Mouse (Mus musculus) kidney, embryonic 14.5 days (tissue): Measurements from ENCODE around the gene Cfap77. TPM values are rescaled to one million over a fixed set of nuclear protein-coding genes. Genes with fewer than 3 reads are reported as not detected.

Source experiments
- ATAC-seq: fragments of 200-750 bp; cut with Nextera tagmentation; 2 replicates; pipeline ENCODE4 v1.8.0; 2017; ENCODE audit warnings: moderate number of reproducible peaks, mild to moderate bottlenecking, moderate TSS enrichment, moderate library complexity; ENCODE audit not compliant: low FRiP score, low TSS enrichment
- H3K27ac ChIP-seq: fragments of 300-500 bp; sonication (generic); 2 replicates; pipeline ENCODE4 v1.5.1; 2014; ENCODE audit warnings: low read depth, mild to moderate bottlenecking, low read length, moderate library complexity, mixed read lengths
- H3K27me3 ChIP-seq: fragments of 300-500 bp; sonication (generic); 2 replicates; pipeline ENCODE4 v1.6.1; 2014; ENCODE audit warnings: mild to moderate bottlenecking, low read length; ENCODE audit not compliant: control insufficient read depth, insufficient read depth
- H3K36me3 ChIP-seq: fragments of 300-500 bp; sonication (generic); 2 replicates; pipeline ENCODE4 v1.6.1; 2014; ENCODE audit warnings: low read length, mixed read lengths; ENCODE audit not compliant: control insufficient read depth, insufficient read depth
- H3K4me1 ChIP-seq: fragments of 300-500 bp; sonication (generic); 2 replicates; pipeline ENCODE4 v1.6.1; 2014; ENCODE audit warnings: low read length, mixed read lengths; ENCODE audit not compliant: control insufficient read depth, insufficient read depth
- H3K4me2 ChIP-seq: fragments of 300-500 bp; sonication (generic); replicated peaks from 2 replicates; pipeline ENCODE4 v1.6.1; 2014; ENCODE audit warnings: low read depth, mild to moderate bottlenecking, low read length
- H3K4me3 ChIP-seq: fragments of 300-500 bp; sonication (generic); 2 replicates; pipeline ENCODE4 v1.5.1; 2014; ENCODE audit warnings: mild to moderate bottlenecking, low read length
- H3K9ac ChIP-seq: fragments of 300-500 bp; sonication (generic); 2 replicates; pipeline ENCODE4 v1.6.1; 2014; ENCODE audit warnings: low read depth, mild to moderate bottlenecking, low read length, moderate library complexity
- H3K9me3 ChIP-seq: fragments of 300-500 bp; sonication (generic); 2 replicates; pipeline ENCODE4 v1.6.1; 2016; ENCODE audit warnings: low read length; ENCODE audit not compliant: control insufficient read depth
- WGBS: fragments of 180-500 bp; shearing (Covaris S2); extraction: QIAGEN DNeasy Blood & Tissue Kit; methylation state at CpG from one replicate; pipeline ENCODE4 v1.1.7; 2014; 5-methylcytosine and 5-hydroxymethylcytosine counted together
- polyA plus RNA-seq: library from polyadenylated mRNA; unstranded; fragments of >200 nt; fragmentation: Nextera tagmentation; extraction: Ambion mirVana; gene quantifications from 2 replicates; pipeline ENCODE4 v1.2.1, GENCODE M21; 2014

Cfap77 gene
- polyA plus RNA-seq, 1 experiment from 2014 or later = 0.51 TPM

DNA sequence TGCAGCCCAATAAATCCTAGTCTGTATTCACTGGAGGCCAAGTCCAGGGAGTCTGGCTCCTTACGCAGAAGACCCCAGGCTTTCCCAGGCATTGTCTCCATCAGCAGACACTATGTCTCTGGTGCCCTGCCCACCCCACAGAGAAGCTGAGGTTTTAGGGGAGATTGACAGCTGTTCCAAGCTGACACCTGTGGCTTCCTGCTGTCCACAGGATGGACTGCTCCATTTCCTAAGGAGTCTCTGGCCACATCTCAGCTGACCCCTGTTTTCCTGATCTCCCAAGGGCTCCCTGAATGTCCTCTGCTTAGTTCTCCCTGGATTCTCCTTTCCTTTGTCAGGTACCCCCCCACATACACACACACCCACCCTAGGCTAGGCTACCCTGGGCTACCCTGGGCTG is 86.6 kb downstream of the Cfap77 start:
- Histone ChIP-seq H3K4me1 (peaks cover 16% of the 10 kb centered on the region), H3K9ac (no peak overlapping the region), H3K36me3 (no peaks in the 10 kb centered on the region), H3K4me3 (no peak overlapping the region), H3K27me3 (peaks cover 70% of the 10 kb centered on the region), H3K27ac (no peak overlapping the region), H3K4me2 (no peak overlapping the region), H3K9me3 (no peaks in the 10 kb centered on the region)
- 77% methylated on average over 1 of the region's 1 CpGs for WGBS
- no peak for ATAC-seq

- WGBS = 10% methylated on average over 14 of the region's 14 CpGs
- H3K4me2 ChIP-seq = no peak overlapping the region
- peak; percentile 90 for ATAC-seq
Measured at GRCm38 (mm10) chr2:28966151-28966795, 88.6 kb downstream of the Cfap77 start.

DNA sequence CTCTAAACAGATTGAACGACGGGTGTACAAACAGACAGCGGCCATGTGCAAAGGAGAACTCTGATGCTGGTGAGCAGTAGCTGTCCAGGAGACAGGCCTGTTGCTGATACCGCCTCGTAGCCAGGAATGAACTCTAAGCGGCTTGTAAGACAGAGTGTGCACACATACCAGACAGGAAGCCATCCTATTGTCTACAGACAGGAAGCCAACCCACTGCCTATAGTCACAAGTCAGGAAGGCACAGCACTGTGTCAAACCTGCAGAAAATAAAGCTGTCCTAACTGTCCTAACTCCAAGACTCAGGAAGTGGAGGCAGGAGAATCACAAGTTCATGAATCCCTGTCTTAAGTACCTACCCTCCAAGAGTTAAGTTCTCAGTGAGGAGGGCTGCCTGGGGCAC is 91.3 kb downstream of the Cfap77 start:
- H3K4me2 ChIP-seq = no peak overlapping the region
- H3K36me3 ChIP-seq = no peaks in the 10 kb centered on the region
- H3K9ac ChIP-seq = no peak overlapping the region
- H3K4me1 ChIP-seq = peaks cover 16% of the 10 kb centered on the region
- H3K27ac ChIP-seq = no peak overlapping the region
- H3K27me3 ChIP-seq = peaks cover 53% of the 10 kb centered on the region
- no peak overlapping the region for H3K4me3 ChIP-seq
- no peaks in the 10 kb centered on the region for H3K9me3 ChIP-seq
- 75% methylated on average over 6 of the region's 6 CpGs for WGBS
- no peak for ATAC-seq

More at GRCm38 (mm10) chr2:28966151-28966795, 88.6 kb downstream of the Cfap77 start:
- H3K4me1 ChIP-seq = peaks cover 16% of the 10 kb centered on the region
- H3K27ac ChIP-seq = no peak overlapping the region
- H3K36me3 ChIP-seq = no peaks in the 10 kb centered on the region
- no peak overlapping the region for H3K4me3 ChIP-seq
- peaks cover 65% of the 10 kb centered on the region for H3K27me3 ChIP-seq
- H3K9ac ChIP-seq = no peak overlapping the region
- no peaks in the 10 kb centered on the region for H3K9me3 ChIP-seq

- Histone ChIP-seq H3K4me2 (no peak overlapping the region), H3K4me1 (peaks cover 12% of the 10 kb centered on the region), H3K27ac (no peak overlapping the region), H3K9me3 (no peaks in the 10 kb centered on the region), H3K4me3 (no peak overlapping the region), H3K27me3 (peaks cover 50% of the 10 kb centered on the region), H3K36me3 (no peaks in the 10 kb centered on the region), H3K9ac (no peak overlapping the region)
- no peak for ATAC-seq
- 70% methylated on average over 5 of the region's 5 CpGs for WGBS
Measured at GRCm38 (mm10) chr2:28961636-28962035, 93.2 kb downstream of the Cfap77 start.

GRCm38 (mm10) chr2:28961024-28961585 is 93.8 kb downstream of the Cfap77 start:
- Histone ChIP-seq H3K9me3 (no peaks in the 10 kb centered on the region), H3K4me3 (no peak overlapping the region), H3K4me2 (no peak overlapping the region), H3K27me3 (peaks cover 50% of the 10 kb centered on the region), H3K27ac (no peak overlapping the region), H3K4me1 (peaks cover 7% of the 10 kb centered on the region), H3K36me3 (no peaks in the 10 kb centered on the region), H3K9ac (no peak overlapping the region)
- ATAC-seq = no peak
- WGBS = 89% methylated on average over 15 of the region's 15 CpGs

GRCm38 (mm10) chr2:28956874-28957273 is 98.0 kb downstream of the Cfap77 start:
- no peak for ATAC-seq
- peaks cover 65% of the 10 kb centered on the region for H3K27me3 ChIP-seq

GRCm38 (mm10) chr2:28954595-28954994 is 100.3 kb downstream of the Cfap77 start:
- Histone ChIP-seq H3K27me3 (peaks cover 65% of the 10 kb centered on the region), H3K36me3 (no peaks in the 10 kb centered on the region), H3K9me3 (no peaks in the 10 kb centered on the region), H3K4me2 (no peak overlapping the region), H3K4me3 (no peak overlapping the region), H3K4me1 (no peaks in the 10 kb centered on the region), H3K27ac (no peak overlapping the region), H3K9ac (no peak overlapping the region)
- 65% methylated on average over 9 of the region's 9 CpGs for WGBS
- no peak for ATAC-seq

More at GRCm38 (mm10) chr2:28956874-28957273, 98.0 kb downstream of the Cfap77 start:
- Histone ChIP-seq H3K27ac (no peak overlapping the region), H3K4me1 (no peaks in the 10 kb centered on the region), H3K4me2 (no peak overlapping the region), H3K4me3 (no peak overlapping the region), H3K9me3 (no peaks in the 10 kb centered on the region), H3K9ac (no peak overlapping the region), H3K36me3 (no peaks in the 10 kb centered on the region)
- WGBS = 84% methylated on average over 4 of the region's 4 CpGs

DNA sequence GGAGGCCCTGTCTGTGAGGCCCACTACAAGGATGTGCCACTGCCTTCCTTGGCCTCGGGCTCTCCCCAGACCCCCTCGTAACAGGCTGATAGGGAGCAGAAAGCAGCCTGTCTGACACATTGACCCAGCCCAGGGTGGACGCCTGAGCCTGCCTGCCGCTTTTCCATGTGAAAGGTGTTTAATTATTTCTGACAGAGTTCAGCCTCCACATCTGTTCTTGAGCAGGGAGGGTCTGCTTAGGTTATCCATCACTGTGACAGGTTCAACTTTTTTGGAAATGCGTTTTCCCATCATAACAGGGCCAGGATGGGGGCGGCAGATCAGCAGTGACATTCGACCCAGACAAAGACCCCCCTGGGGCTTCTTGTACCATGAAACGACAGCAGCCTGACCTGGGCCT is 101.9 kb downstream of the Cfap77 start:
- Histone ChIP-seq H3K9me3 (no peaks in the 10 kb centered on the region), H3K27ac (no peak overlapping the region), H3K36me3 (no peaks in the 10 kb centered on the region), H3K9ac (no peak overlapping the region), H3K27me3 (peaks cover 66% of the 10 kb centered on the region), H3K4me2 (no peak overlapping the region), H3K4me3 (no peak overlapping the region), H3K4me1 (no peaks in the 10 kb centered on the region)
- no peak for ATAC-seq
- 28% methylated on average over 8 of the region's 8 CpGs for WGBS

DNA sequence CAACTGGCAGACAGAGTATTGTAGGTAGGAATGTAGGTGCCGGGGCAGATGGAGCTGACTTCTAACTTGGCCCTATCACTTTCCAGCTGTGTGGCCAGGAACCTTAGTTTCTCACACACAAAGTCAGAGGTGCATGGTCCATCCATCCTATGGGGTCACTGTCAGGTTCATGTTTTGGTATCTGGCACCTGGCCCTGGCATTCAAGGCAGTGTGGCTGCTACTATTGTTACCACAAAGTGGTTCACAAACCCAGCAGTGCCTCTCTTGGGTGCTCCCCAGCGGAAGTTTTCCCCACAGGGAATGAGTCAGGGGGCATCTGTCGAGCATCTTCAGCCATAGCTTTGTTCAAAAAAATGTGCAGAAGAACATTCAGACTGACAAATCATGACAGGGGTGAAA is 108.6 kb downstream of the Cfap77 start:
- Histone ChIP-seq H3K36me3 (no peaks in the 10 kb centered on the region), H3K4me1 (peaks cover 13% of the 10 kb centered on the region; the same call in 1 of the 2 replicates), H3K4me3 (no peak overlapping the region), H3K4me2 (no peak overlapping the region), H3K9me3 (no peaks in the 10 kb centered on the region), H3K27ac (no peak overlapping the region), H3K27me3 (peaks cover 61% of the 10 kb centered on the region), H3K9ac (no peak overlapping the region)
- 90% methylated on average over 3 of the region's 3 CpGs for WGBS
- no peak for ATAC-seq
